Mouse (Mus musculus): ENCODE data around the gene Sept11.
A peak's percentile ranks its signal among the peaks of the same experiment; 100 is the strongest.

Gene Sept11

DNA sequence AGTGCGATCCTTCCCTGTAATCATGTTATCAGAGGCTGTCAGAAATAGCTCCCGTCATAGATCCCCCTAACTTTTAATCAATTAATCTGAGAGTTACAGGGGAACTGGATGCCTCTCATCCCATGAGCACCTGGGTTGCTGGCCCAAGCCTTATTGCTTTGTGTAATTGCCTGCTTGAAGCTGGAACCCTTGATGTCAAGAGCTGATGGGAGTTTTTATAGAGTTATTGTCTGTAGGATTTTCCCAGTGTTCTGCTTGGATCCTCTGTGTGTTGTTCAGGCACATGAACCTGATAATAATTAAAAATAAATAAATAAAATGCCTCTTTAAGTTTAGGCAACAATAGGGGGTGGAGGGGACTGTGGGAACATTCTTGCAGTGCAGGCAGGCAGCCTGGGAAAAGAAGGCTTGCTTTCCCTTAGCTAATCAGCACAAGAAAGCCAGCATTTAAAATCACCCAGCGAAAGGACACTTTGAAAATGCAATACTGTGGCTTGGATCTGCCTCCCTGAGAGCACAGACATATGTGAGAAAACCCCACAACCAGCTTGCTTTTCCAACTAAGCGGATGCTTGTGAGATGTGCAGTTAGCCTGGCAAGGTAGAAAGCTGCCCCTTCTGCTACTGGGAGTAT lies 33.8 kb downstream of the Sept11 start:
- DNase-seq (ENCODE audit: low spot score in 2 of 2), result no peak

DNA sequence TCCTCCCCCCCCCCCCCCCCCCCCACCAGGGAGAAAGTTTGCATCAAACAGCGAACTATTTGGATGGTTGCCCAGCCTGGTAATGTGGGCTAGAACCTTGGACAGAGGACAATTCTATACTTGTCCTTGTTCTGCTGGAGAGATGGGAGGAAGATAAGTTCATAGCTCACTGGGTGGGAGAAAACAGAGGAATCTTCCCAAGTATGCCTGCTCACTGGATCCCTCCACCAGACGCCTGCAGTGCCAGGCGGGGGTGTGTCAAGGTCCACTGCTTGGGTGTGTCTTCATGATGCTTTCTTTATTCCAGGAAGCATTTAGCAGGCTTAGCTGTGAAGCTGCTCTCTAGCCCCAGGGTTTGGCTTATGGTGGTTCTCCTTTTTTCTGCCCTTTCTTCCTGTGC lies 34.5 kb downstream of the Sept11 start:
- DNase-seq (ENCODE audit: low spot score in 2 of 2), result peak; percentile 41 to 56

DNA sequence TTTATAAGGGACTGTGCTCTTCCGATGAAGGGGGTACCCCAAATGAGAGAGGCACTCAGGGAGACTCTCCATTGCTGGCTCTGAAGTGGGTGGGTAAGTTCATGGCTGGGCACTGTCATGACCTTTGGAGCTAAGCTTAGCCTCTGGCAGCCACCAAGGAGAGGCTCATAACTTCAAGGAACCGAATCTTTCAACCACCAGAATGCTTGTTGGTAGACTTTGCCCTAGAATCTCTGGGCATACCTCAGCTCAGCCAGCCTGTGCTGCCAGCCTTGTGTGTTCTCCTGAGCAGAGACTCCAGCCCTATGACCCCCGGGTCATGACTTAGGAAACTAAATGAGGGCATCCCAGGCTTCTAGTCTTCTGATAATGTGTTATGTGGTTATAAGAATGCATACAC lies 35.5 kb downstream of the Sept11 start:
- no peak for DNase-seq (ENCODE audit: low spot score in 2 of 2)

DNA sequence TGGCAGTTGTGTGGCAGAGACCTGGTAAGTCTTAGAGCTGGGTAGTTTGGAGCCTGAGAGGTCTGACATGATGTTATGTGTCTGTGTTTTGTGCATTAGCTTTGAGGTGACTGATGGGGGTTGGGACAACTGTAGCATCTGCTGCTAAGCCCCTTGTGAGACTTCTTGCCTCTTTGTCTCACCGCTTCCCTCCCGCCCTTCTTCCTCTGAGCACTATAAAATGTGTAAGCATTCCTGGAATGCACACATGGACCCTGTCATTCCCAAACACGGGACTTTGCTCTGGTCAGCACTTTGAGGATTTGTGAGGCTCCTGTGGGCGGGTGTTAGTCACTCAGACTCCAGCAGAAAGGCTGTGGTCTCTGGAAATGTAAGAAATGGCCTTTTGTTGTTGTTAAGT lies 36.7 kb downstream of the Sept11 start:
- no peak for DNase-seq (ENCODE audit: low spot score in 2 of 2)

DNA sequence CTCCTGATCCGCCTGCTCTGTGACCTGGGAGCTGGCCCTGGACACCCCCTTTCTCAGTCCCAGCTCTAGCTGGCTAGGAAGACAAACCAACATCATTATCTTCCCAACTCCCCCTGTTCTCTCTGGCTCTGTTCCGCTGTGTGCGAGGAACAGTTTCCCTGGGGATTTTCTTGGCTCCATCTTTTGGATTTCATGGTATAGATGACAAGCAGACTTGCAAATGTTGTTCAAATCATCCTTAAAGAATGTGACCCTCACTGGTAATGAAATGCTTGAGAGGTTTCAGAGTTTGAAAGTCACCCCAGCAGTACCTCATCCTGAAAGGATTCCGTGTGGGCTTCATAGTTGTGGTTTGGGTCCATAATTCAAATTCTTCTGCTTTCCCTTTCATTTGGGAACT lies 38.2 kb downstream of the Sept11 start:
- DNase-seq (ENCODE audit: low spot score in 2 of 2), result no peak

DNA sequence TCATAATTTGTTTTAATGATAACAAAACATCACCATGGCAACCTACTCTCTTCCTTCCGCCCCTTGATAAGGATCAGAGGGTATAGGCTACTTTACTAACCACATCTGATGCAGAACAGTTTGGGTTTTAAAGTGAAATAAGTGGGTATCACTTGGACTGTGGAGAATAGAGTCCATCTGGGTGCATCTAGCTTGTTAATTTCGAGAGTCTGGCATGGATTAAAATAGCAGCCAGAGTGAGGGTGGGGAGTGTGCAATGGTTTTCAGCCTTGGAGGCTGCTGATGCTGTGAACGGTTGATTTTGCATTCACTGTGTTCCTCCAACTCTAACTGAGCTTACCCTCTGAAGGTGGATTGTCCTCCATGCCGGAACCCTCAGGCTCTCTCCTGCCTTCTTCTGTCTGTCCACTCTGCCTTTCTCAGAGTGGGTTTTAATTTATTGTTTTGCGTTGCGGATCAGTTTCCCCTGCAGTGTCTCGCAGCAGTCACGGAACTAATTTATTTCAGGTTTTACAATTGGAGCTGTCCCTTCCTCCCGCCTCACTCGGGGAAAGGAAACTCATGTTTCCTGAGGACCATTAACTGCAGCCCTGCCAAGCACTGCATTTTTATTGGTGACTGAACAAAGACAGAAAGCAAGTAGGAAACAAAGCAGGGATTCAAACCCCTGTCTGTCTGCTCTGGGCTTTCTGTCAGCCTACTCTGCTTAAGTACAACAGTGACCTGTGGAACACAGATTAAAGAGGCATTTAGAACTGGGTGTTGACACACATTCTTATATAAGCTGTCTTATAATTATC lies 40.4 kb downstream of the Sept11 start:
- DNase-seq (ENCODE audit: low spot score in 2 of 2), result no peak

DNA sequence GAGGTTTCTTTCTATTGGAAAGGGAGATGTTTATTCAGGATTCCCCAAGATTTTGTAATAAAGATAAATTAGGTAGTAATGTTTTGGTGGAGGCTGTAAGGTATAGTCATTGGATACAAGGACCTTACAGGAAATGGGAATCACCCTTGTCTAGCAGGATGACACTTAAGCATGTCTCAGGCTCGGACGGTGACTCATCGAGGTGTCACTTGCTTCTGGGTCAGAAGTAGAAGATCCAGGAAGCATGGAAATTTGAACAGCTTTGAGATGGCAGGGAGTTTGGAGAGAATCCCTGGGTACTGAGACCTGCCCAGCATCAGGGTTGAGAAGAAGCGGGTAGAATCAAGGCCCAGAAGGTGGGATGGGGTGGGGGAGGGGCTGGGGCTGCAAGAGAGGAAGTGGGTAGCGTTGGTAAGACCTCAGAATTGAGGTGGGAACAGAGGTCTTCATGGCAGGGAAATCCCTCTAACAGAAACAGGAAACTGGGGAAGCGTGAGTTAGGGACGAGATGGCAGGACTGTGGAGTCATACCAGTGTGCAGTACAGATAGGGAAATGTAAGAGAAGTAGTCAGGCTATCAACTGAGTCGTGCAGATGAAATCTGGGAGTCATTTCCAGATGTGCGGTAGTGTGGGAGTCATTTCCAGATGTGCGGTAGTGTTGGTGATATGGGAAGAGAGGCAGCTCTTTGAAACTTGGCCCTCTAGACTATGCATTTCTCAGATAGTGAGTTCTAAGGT lies 42.3 kb downstream of the Sept11 start:
- no peak for DNase-seq (ENCODE audit: low spot score in 2 of 2)

DNA sequence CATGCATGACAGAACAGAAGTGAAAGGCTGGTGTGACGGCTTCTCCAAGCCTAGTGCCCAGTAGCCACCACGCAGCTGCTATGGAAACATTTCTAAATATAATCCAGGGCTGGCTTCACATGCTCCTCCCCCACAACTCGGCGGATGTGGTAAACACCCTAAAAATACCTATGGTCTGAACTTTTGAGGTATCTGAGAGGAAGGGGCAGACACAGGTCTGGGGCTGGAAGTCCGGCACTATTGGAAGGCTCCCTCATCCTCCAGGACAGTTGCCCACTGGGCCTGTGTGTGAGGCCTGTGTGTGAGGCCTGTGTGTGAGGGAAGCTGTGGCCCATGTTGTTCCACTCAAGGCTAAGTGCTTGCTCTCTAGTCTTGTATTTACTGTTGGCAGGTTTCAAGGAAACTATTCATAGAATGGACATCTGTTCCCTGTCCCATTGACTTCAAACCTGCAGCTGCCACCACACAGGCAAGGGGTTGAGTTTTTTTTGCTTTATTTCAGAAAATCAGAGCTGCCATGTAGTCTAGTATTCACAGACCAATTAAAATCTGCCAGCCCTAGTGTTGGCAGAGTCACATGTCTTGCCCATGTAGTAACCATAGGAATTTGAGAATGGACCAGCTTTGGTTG lies 43.8 kb downstream of the Sept11 start:
- DNase-seq (ENCODE audit: low spot score in 2 of 2), result peak; percentile 86 to 88

DNA sequence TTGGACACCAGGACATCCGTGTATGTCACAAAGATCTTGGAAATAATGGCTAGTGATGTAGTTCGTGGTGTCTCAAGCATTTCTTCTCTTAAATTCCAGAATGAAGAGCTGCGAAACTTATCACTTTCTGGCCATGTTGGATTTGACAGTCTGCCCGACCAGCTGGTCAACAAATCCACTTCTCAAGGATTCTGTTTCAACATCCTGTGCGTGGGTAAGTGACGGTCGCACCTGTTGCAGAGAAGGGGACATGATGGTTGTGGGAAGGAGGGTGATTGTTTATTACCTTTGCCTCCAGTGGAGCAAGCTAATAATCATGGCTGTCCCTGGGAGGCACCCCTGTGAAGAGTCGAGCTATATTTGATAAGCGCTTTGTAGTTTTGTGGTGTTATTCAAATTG lies 46.1 kb downstream of the Sept11 start:
- no peak for DNase-seq (ENCODE audit: low spot score in 2 of 2)

DNA sequence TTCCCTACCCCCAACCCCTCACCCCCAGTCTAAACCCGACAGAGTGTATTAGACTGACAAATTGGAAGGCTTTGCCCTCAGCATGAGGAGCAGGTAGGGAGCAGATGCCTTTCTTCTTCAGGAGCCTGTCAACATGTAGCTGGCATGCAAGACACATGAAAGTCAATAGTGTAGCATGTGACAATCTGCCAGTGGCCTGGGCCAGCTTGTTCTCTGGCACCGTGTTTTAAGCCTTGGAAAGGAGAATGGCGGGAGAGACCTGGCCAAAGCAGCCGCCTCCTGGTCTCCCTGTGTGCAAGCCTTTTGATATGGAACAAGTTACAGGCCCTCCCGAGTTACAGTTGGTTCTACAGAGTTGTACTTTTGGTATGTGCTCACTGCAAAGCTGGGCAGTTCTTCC lies 47.5 kb downstream of the Sept11 start:
- no peak for DNase-seq (ENCODE audit: low spot score in 2 of 2)

DNA sequence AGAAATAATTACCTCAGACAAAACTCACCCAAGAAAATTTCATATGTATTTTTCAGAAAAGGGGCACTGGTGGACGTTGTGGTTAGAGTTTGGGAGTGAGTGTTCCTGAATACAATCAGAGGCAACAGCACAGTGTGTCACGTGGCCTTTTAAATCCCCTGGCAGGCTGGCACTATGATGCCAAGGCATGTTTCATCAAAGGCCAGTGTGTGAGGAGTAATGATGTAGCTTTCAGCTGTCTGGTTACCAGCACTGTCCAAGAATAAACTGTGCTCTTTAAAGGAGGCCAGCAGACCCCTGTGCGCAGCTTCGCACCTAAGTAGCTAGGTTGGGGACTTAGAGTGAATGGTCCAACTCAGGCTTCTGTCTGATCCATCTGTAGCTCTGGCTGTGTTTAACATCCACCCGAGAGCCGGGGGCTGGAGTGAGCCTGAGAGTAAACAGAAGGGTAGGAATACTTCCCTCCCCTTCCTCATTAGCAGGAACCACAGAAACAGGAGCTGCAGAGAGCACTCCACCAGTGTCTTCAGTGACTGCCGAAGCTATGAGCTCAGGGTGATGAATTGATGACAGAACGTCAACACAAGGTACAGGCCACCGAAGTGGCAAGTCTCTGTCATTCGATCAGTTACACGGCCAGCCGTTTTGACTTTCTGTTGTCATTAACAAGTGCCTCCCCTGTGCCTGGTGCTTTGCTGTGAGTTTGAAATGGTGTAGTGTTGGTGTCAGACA lies 50.3 kb downstream of the Sept11 start:
- DNase-seq (ENCODE audit: low spot score in 2 of 2), result no peak

DNA sequence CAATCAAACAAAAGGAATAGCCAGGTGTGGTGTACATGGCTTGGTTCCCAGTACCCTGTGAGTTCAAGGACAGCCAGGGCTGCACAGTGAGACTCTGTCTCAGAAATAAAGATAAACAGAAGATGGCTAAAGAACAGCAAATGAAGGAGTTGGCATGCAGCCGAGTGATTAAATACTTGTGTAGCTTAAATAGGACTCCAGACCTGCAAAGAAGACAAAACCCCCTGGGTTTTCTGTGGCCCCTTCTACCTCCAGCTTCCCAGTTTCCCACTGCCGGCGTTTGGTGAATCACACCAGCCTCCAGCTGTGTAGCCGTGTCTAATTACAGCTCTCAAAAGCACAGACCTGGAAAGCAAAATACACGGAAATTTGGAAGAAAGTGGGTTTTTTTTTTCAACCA lies 51.6 kb downstream of the Sept11 start:
- DNase-seq (ENCODE audit: low spot score in 2 of 2), result no peak

DNA sequence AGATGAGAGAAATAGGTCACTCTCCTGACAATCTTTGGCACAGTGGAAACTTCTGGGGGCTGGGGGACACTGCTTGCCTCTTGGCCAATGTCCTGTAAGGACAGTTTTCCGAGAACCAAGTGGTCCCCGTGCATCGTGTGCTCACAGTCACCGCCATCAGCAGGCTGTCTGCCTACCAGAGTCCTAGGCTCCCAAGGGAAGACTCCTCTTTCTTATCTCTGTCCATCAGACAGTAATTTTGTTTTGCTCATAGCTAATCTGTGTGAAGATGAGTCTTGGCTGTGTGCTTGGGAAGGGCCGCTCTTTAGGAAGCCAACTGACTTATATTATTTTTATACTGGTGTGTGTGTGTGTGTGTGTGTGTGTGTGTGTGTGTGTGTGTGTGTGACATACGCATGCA lies 52.3 kb downstream of the Sept11 start:
- no peak for DNase-seq (ENCODE audit: low spot score in 2 of 2)

DNA sequence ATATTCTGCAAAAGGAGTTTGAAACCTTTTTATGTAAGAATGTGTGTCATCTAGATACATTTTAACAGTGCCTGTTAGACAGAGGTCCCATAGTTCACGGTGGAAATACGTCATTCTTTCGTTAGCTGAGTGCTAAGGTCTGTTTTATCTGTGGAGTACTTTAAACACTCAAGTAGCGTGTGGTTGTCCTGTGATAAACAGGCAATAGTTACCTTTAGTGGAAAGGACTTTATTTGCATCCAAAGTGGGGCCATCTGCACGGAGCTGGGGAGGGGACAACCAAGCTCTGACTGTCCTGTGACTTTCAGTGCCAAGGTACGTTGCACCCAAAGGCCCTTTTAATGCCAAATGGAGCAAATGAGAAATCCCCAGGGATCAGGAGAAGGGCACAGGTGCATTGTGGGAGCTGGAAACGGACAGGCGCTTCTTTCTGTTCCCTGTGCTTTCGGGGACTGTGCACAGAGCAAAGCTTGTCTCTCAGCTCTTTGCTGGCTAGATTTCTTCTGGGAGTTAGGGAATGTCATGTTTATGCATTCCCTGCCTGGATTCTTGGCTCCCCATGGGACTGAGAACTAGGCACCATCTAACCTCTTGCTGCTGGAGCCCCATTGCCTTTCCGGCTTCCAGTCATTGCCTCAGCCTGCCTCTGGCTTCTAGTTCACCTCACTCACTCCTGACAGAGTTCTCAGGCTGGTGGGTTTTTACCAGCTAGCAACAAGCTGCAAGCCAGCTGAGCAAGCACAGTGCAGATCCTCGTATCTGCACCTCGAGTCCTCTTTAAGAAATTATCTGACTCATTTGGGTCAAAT lies 56.9 kb downstream of the Sept11 start:
- no peak for DNase-seq (ENCODE audit: low spot score in 2 of 2)

DNA sequence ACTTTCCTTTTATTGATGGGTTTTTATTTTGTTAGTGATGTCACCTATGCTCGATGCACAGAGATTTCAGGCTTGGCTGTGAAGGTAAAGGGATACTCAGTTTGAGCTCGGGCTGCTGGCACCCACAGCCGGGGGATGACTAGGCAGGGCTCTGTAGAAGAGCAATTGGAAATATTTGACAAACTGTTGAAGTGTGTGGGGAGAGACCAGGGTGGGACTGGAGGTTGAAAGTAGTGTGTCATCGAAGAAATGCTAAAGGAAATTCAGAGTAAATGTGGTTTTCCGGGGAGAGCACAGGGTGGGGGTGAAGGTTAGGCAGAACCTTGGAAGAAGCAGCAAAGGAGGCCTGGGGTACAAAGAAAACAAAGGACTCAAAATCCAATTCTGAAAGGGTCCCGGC lies 58.7 kb downstream of the Sept11 start:
- peak; percentile 50 to 58 for DNase-seq (ENCODE audit: low spot score in 2 of 2)

DNA sequence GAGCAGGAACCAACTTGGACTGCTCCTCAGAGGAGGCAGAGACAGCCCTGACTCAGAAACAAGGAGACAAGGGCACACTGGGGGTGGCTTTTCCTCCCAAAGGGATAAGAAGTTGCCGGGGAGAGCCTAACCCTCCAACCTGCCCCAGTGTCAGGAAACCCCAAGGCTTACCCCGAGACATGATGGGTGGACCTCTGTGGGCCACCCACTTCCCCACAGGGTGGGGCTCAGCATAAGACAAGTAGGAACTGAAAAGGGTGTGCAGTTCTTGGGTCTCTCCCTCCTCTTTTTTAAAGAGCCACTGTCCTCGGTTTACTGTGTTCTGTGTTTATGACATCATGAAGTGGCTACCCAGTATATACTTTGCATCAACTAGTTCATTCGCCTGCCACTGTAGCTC lies 59.2 kb downstream of the Sept11 start:
- DNase-seq (ENCODE audit: low spot score in 2 of 2), result peak; percentile 75 to 81

DNA sequence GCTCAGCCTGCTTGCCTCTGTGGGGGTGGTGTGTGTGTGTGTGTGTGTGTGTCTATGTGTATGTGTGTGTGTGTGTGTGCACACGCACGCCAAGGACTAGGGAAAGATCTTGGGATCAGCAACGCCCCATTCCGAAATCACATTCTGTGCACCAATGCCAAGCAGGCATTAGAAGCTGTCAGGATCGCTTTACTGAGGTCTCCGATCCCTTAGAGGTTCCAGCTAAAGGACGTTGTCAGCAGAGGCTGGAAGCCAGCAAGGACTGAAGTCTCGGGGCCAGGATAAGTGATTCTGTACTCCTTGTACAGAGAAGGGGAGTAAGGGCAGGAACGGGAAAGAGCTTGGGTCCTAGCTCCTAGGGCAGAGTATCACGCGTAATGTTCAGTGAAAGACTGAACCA lies 61.2 kb downstream of the Sept11 start:
- no peak for DNase-seq (ENCODE audit: low spot score in 2 of 2)

DNA sequence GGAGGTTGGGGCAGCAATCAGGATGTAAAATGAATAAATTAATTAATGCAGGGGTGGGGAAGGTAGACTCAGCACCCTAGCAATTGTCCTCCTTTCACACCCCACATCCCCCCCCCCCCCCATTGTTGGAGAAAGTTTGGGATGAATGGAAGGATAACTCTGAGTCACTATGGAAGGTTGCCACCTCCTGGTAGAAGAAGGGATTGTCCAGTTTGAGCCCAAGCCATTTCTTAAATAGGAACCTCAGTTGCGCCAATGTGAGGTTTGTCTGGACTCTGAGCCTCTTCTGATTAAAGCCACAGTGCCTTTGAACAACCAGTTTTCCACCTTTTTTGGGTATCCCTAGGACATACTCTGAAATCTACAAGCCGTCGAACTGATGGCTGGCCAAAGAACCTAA lies 70.3 kb downstream of the Sept11 start:
- no peak for DNase-seq (ENCODE audit: low spot score in 2 of 2)

DNA sequence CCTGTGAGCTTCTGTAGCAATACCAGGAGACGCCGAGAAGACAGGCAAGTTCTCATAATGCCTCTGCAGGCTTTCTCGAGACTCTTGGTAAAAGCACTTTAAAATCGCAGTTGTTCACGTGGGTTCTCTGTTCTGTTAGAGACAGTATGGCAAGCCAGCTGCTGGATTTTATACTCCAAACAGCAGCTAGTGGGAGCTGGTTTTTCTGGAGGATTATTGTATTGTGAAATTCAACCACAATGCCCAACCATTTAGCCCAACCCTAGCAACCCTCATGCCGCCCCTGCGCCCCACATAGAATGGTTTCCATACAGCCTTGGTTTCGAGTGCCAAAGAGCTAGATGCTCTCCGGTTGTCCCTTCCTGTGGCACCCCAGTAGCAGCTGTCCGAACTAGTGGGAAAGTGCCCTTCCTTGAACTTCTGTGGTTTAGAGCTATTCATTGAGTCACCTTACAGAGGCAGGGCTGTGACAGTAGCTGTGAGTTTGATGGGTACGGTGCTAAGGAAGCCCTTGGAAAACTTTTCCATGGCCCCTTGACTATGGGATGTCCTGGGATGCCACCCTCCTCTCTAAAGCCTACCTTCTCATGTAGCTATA lies 74.8 kb downstream of the Sept11 start:
- DNase-seq (ENCODE audit: low spot score in 2 of 2), result no peak

DNA sequence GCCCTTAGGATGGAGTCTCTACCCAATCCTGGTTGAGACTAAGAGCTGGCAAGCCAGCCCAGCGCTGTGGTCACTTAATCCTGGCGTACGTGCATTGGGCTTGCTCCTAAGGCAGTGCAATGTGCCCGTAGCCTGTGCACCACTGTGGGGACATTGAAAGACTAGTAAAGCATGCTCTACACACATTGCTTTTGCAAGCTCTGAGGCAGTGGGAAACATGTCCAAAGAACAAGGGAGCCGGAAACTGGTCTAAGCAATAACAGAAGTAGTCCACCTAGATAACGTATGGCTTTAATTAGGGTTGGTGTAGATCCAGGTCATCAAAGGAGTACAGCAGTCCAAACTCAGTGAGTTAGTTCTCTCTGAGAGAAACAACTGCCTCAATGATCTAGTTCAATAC lies 75.4 kb downstream of the Sept11 start:
- no peak for DNase-seq (ENCODE audit: low spot score in 2 of 2)

DNA sequence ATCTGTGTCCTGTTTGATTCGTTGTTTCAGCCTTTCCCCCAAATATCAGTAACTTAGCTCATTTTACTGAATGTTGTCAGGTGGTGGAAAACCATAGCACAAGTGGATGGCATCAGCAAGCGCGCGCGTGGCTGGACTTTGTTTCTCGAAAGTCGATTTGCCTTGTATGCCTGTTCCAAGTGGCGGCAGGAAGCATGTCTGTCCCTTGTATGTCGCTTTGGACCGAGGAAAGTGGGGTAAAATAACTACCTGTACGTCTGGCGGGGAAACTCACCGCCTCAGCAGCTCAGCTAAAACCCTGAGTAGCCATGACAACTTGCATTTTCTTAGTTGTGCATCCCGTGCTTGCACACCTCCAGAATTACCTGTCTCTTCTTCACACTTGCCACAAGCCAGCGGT lies 78.2 kb downstream of the Sept11 start:
- no peak for DNase-seq (ENCODE audit: low spot score in 2 of 2)

All from spleen, postnatal 36 days (tissue).